Comparison of ENCODE assay signal across 9 mouse cellular contexts in genomic region chr5:35388491-35389111, GRCm38 (mm10). TPM values are rescaled to one million over a fixed set of nuclear protein-coding genes. Genes with fewer than 3 reads are reported as not detected.
A peak's percentile ranks its signal among the peaks of the same experiment; 100 is the strongest.
DNase-seq lines count a peak whose midpoint lies in the region; ATAC-seq and TF ChIP-seq lines count a peak whose summit lies in the region.
"Had no signal": no experiment of that assay in that cellular context is flagged by ENCODE, and none has a peak within 500 bp of the region (broad histone marks: within the 10 kb centered on the region; RNA-seq: fewer than 3 reads in every experiment).

Hmx1 (plus strand) TSS chr5:35389108.

- ATAC-seq in midbrain, embryonic 11.5 days (ENCODE audit: low FRiP score): peak; percentile 91

- H3K27me3 ChIP-seq in hindbrain, embryonic 10.5 days (ENCODE audit: insufficient read depth, poor library complexity, severe bottlenecking): peaks cover 100% of the 10 kb centered on the region
- peaks cover 100% of the 10 kb centered on the region for H3K27me3 ChIP-seq in midbrain, embryonic 11.5 days (ENCODE audit: control insufficient read depth, insufficient read depth, low read length)

- 0 out of 2 replicates have a peak within 1 kb of the TSS, but pooled peaks have one; percentile 9 for H3K9ac ChIP-seq in ES-E14 (ENCODE audit: insufficient read depth, low read depth, low read length, poor library complexity, severe bottlenecking)
- peak within 1 kb of the TSS; percentile 4; the same call in 1 of the 2 replicates for H3K9ac ChIP-seq in midbrain, embryonic 11.5 days (ENCODE audit: low read length)

- H3K9me3 ChIP-seq in ES-E14 (ENCODE audit: control insufficient read depth, insufficient read depth, low read depth, low read length): no peaks in the 10 kb centered on the region
- no peaks in the 10 kb centered on the region for H3K9me3 ChIP-seq in hindbrain, embryonic 10.5 days
- no peaks in the 10 kb centered on the region for H3K9me3 ChIP-seq in midbrain, embryonic 11.5 days (ENCODE audit: control insufficient read depth, low read length)

- no peak within 1 kb of the TSS for H3K27ac ChIP-seq in ES-E14 (ENCODE audit: insufficient read depth, low read depth, low read length, poor library complexity, severe bottlenecking)
- H3K27ac ChIP-seq in hindbrain, embryonic 10.5 days: peak within 1 kb of the TSS; percentile 64
- H3K27ac ChIP-seq in midbrain, embryonic 11.5 days (ENCODE audit: low read depth, low read length): no peak within 1 kb of the TSS

- H3K4me2 ChIP-seq in midbrain, embryonic 11.5 days: peak within 1 kb of the TSS; percentile 62

- peaks cover 0 to 2% of the 10 kb centered on the region in 2 experiments; a peak in 1 of 4 replicates for H3K4me1 ChIP-seq in ES-E14 (ENCODE audit: control insufficient read depth in 2 of 2, insufficient read depth in 2 of 2, low read length in 2 of 2, poor library complexity in 1 of 2)
- peaks cover 32% of the 10 kb centered on the region for H3K4me1 ChIP-seq in hindbrain, embryonic 10.5 days (replicated peaks)
- H3K4me1 ChIP-seq in midbrain, embryonic 11.5 days (ENCODE audit: control insufficient read depth, insufficient read depth, low read length): peaks cover 12% of the 10 kb centered on the region

- peak; percentile 38 to 50 for DNase-seq in cerebellum, postnatal 14 days
- no peak for DNase-seq in cerebellum, adult 9-11 months
- DNase-seq in ES-E14 (ENCODE audit: low read depth, low spot score): no peak
- peak; percentile 87 for DNase-seq in hindbrain, embryonic 10.5 days (ENCODE audit: low spot score)
- DNase-seq in midbrain, embryonic 11.5 days (ENCODE audit: low spot score, missing footprints): peak; percentile 92
- DNase-seq in layer of hippocampus, postnatal 14 days (ENCODE audit: low spot score in 2 of 2): no peak
- no peak for DNase-seq in frontal cortex, postnatal 25 days (ENCODE audit: low spot score in 2 of 2)
- DNase-seq in right cerebral cortex, postnatal 14 days: no peak

- peak within 1 kb of the TSS; percentile 76 to 78 for H3K4me3 ChIP-seq in ES-E14 (ENCODE audit: insufficient read depth in 1 of 2, low read depth in 1 of 2, low read length in 2 of 2, poor library complexity in 1 of 2, severe bottlenecking in 1 of 2)
- peak within 1 kb of the TSS; percentile 62 for H3K4me3 ChIP-seq in hindbrain, embryonic 10.5 days
- H3K4me3 ChIP-seq in midbrain, embryonic 11.5 days (ENCODE audit: low read depth, low read length): peak within 1 kb of the TSS; percentile 50

- in situ Hi-C loops in ES-E14 (cut with MboI; ENCODE audit: low sequenced_read_pairs in 2 of 2, unreplicated experiment in 2 of 2): loop anchor here in 1 of 2 experiments (25.0 kb wide), 2 partner anchors 1676 to 1951 kb away; partner anchors contain the start of genes Fgfr3 and Nkx1-1

- H3K36me3 ChIP-seq in ES-E14 (ENCODE audit: control insufficient read depth, insufficient read depth, low read length, poor library complexity, severe bottlenecking): no peaks in the 10 kb centered on the region
- no peaks in the 10 kb centered on the region for H3K36me3 ChIP-seq in hindbrain, embryonic 10.5 days
- H3K36me3 ChIP-seq in midbrain, embryonic 11.5 days (ENCODE audit: control insufficient read depth, insufficient read depth, low read length): no peaks in the 10 kb centered on the region

- under 1% methylated on average over 64 of the region's 71 CpGs for WGBS in hindbrain, embryonic 10.5 days
- WGBS in midbrain, embryonic 11.5 days: 1% methylated on average over 66 of the region's 71 CpGs

TF ChIP-seq in ES-E14, 5 proteins besides CTCF, POLR2A, EP300 and RAD21:
- no peak for TF ChIP-seq ZC3H11A (IDR thresholded peaks at IDR 0.05; ENCODE audit: borderline replicate concordance, low read depth, low read length)

RNA-seq across cellular contexts. Expression of gene Hmx1, which starts in this region (rescaled TPM):
- total RNA-seq in ES-E14 (2012; rRNA removed): 0.37 and 0.76 TPM in 2 replicates
- 2.7 and 3.2 TPM in 2 replicates for polyA plus RNA-seq in hindbrain, embryonic 10.5 days (2016; fragmentation: Nextera tagmentation; extraction: Ambion mirVana)
- 0.10 TPM in 1 of 2 replicates, not detected in the other for polyA plus RNA-seq in midbrain, embryonic 11.5 days (2014; fragmentation: Nextera tagmentation; extraction: Ambion mirVana)
- not detected for total RNA-seq in layer of hippocampus, postnatal 14 days (2021)
- polyA plus RNA-seq: spleen, adult 2 months had no signal

Comparison
In these comparisons a context has a peak if more than half of its experiments do, and no peak if none do; other contexts are left out.
1. DNase-seq: peak in cerebellum, postnatal 14 days (2 of 2) and hindbrain, embryonic 10.5 days (single experiment); none in cerebellum, adult 9-11 months (single experiment), ES-E14 (single experiment), layer of hippocampus, postnatal 14 days (0 of 2), frontal cortex, postnatal 25 days (0 of 2) and right cerebral cortex, postnatal 14 days (single experiment).
2. Peak in DNase-seq, ATAC-seq, H3K4me3 ChIP-seq, H3K9ac ChIP-seq and H3K4me2 ChIP-seq in midbrain, embryonic 11.5 days; RNA of the gene not detected or under 1 TPM.
3. Peak in every context shown above with its lines, with median percentiles within 50 percentile points of each other: H3K4me3 ChIP-seq.